Mouse (Mus musculus): Measurements from ENCODE around the gene Haus7. TPM values are rescaled to one million over a fixed set of nuclear protein-coding genes. Genes with fewer than 3 reads are reported as not detected.

Haus7 gene
- polyA plus RNA-seq, 1 experiment, result 18.6 TPM

- H3K4me1 ChIP-seq (ENCODE audit: control insufficient read depth, insufficient read depth, low read length), result no peaks in the 10 kb centered on the region
- WGBS, result 84% methylated on average over 1 of the region's 1 CpGs
- no peaks in the 10 kb centered on the region for H3K27me3 ChIP-seq (ENCODE audit: control insufficient read depth, insufficient read depth, low read length)
- H3K4me3 ChIP-seq (replicated peaks; ENCODE audit: insufficient read depth, low read depth, low read length), result no peak overlapping the region
- no peak for TF ChIP-seq CTCF (IDR thresholded peaks at IDR 0.05; ENCODE audit: borderline replicate concordance, insufficient read depth, low read depth, low read length)
- TF ChIP-seq POLR2A (IDR thresholded peaks at IDR 0.05; ENCODE audit: borderline replicate concordance, insufficient read depth, low read length), result no peak
- H3K27ac ChIP-seq (ENCODE audit: insufficient read depth, low read length), result no peak overlapping the region
- DNase-seq, result no peak
Observed at GRCm38 (mm10) chrX:73475658-73476256, 16.9 kb upstream of the Haus7 start.

- 55% methylated on average over 12 of the region's 12 CpGs for whole genome bisulfite sequencing
- Histone ChIP-seq H3K27me3 (ENCODE audit: control insufficient read depth, insufficient read depth, low read length) (no peaks in the 10 kb centered on the region), H3K27ac (ENCODE audit: insufficient read depth, low read length) (no peak overlapping the region), H3K4me3 (replicated peaks; ENCODE audit: insufficient read depth, low read depth, low read length) (no peak overlapping the region), H3K4me1 (ENCODE audit: control insufficient read depth, insufficient read depth, low read length) (no peaks in the 10 kb centered on the region)
- no peak for DNase-seq
- no peak for TF ChIP-seq CTCF (IDR thresholded peaks at IDR 0.05; ENCODE audit: borderline replicate concordance, insufficient read depth, low read depth, low read length)
- TF ChIP-seq POLR2A (IDR thresholded peaks at IDR 0.05; ENCODE audit: borderline replicate concordance, insufficient read depth, low read length), result no peak
Observed at GRCm38 (mm10) chrX:73474340-73475165, 15.7 kb upstream of the Haus7 start.

GRCm38 (mm10) chrX:73471764-73472163 is 12.9 kb upstream of the Haus7 start:
- H3K27me3 ChIP-seq (ENCODE audit: control insufficient read depth, insufficient read depth, low read length), result no peaks in the 10 kb centered on the region
- TF ChIP-seq CTCF (IDR thresholded peaks at IDR 0.05; ENCODE audit: borderline replicate concordance, insufficient read depth, low read depth, low read length) (no peak), POLR2A (IDR thresholded peaks at IDR 0.05; ENCODE audit: borderline replicate concordance, insufficient read depth, low read length) (no peak)
- H3K27ac ChIP-seq (ENCODE audit: insufficient read depth, low read length), result no peak overlapping the region
- WGBS, result 95% methylated on average over 3 of the region's 3 CpGs
- H3K4me3 ChIP-seq (replicated peaks; ENCODE audit: insufficient read depth, low read depth, low read length), result no peak overlapping the region
- DNase-seq, result no peak
- no peaks in the 10 kb centered on the region for H3K4me1 ChIP-seq (ENCODE audit: control insufficient read depth, insufficient read depth, low read length)

GRCm38 (mm10) chrX:73468752-73469151 is 9.9 kb upstream of the Haus7 start:
- H3K4me3 ChIP-seq (replicated peaks; ENCODE audit: insufficient read depth, low read depth, low read length), result no peak overlapping the region
- WGBS, result 44% methylated on average over 1 of the region's 1 CpGs
- TF ChIP-seq POLR2A (IDR thresholded peaks at IDR 0.05; ENCODE audit: borderline replicate concordance, insufficient read depth, low read length), result no peak
- no peak for TF ChIP-seq CTCF (IDR thresholded peaks at IDR 0.05; ENCODE audit: borderline replicate concordance, insufficient read depth, low read depth, low read length)
- DNase-seq, result no peak
- no peak overlapping the region for H3K27ac ChIP-seq (ENCODE audit: insufficient read depth, low read length)
- no peaks in the 10 kb centered on the region for H3K4me1 ChIP-seq (ENCODE audit: control insufficient read depth, insufficient read depth, low read length)
- no peaks in the 10 kb centered on the region for H3K27me3 ChIP-seq (ENCODE audit: control insufficient read depth, insufficient read depth, low read length)

- Histone ChIP-seq H3K4me1 (ENCODE audit: control insufficient read depth, insufficient read depth, low read length) (no peaks in the 10 kb centered on the region), H3K4me3 (replicated peaks; ENCODE audit: insufficient read depth, low read depth, low read length) (no peak overlapping the region), H3K27me3 (ENCODE audit: control insufficient read depth, insufficient read depth, low read length) (no peaks in the 10 kb centered on the region), H3K27ac (ENCODE audit: insufficient read depth, low read length) (no peak overlapping the region)
- 63% methylated on average over 3 of the region's 3 CpGs for WGBS
- no peak for DNase-seq
- no peak for TF ChIP-seq CTCF (IDR thresholded peaks at IDR 0.05; ENCODE audit: borderline replicate concordance, insufficient read depth, low read depth, low read length)
Observed at GRCm38 (mm10) chrX:73468330-73468729, 9.5 kb upstream of the Haus7 start.

GRCm38 (mm10) chrX:73467446-73468241 is 8.8 kb upstream of the Haus7 start:
- Histone ChIP-seq H3K4me1 (ENCODE audit: control insufficient read depth, insufficient read depth, low read length) (no peaks in the 10 kb centered on the region), H3K4me3 (replicated peaks; ENCODE audit: insufficient read depth, low read depth, low read length) (no peak overlapping the region), H3K27me3 (ENCODE audit: control insufficient read depth, insufficient read depth, low read length) (no peaks in the 10 kb centered on the region), H3K27ac (ENCODE audit: insufficient read depth, low read length) (no peak overlapping the region)
- WGBS, result 50% methylated on average over 5 of the region's 5 CpGs
- DNase-seq, result no peak
- TF ChIP-seq CTCF (IDR thresholded peaks at IDR 0.05; ENCODE audit: borderline replicate concordance, insufficient read depth, low read depth, low read length) (no peak), POLR2A (IDR thresholded peaks at IDR 0.05; ENCODE audit: borderline replicate concordance, insufficient read depth, low read length) (no peak)

GRCm38 (mm10) chrX:73465483-73466186 is 6.8 kb upstream of the Haus7 start:
- H3K27me3 ChIP-seq (ENCODE audit: control insufficient read depth, insufficient read depth, low read length), result no peaks in the 10 kb centered on the region
- H3K4me3 ChIP-seq (replicated peaks; ENCODE audit: insufficient read depth, low read depth, low read length), result no peak overlapping the region
- TF ChIP-seq CTCF (IDR thresholded peaks at IDR 0.05; ENCODE audit: borderline replicate concordance, insufficient read depth, low read depth, low read length) (no peak), POLR2A (IDR thresholded peaks at IDR 0.05; ENCODE audit: borderline replicate concordance, insufficient read depth, low read length) (no peak)
- whole genome bisulfite sequencing, result 45% methylated on average over 9 of the region's 9 CpGs
- H3K4me1 ChIP-seq (ENCODE audit: control insufficient read depth, insufficient read depth, low read length), result no peaks in the 10 kb centered on the region
- H3K27ac ChIP-seq (ENCODE audit: insufficient read depth, low read length), result no peak overlapping the region
- no peak for DNase-seq

Data from cerebellum, adult 2 months (tissue).